Mouse (Mus musculus): ENCODE data around the gene Tet2. TPM values are rescaled to one million over a fixed set of nuclear protein-coding genes. Genes with fewer than 3 reads are reported as not detected.

Tet2 gene
- total and polyA plus RNA-seq, 3 experiments, result 8.6 to 17.9 (median 14.9) TPM

GRCm38 (mm10) chr3:133532252-133532651, 12.7 kb downstream of the Tet2 start:
- 85% methylated on average over 6 of the region's 6 CpGs for WGBS
- H3K4me3 ChIP-seq, result no peak overlapping the region
- H3K9ac ChIP-seq (ENCODE audit: low read depth, low read length), result no peak overlapping the region
- H3K27me3 ChIP-seq (ENCODE audit: control insufficient read depth, insufficient read depth, low read length), result no peaks in the 10 kb centered on the region
- peaks cover 8% of the 10 kb centered on the region for H3K4me1 ChIP-seq (ENCODE audit: control insufficient read depth, insufficient read depth, low read length)
- peaks cover 13% of the 10 kb centered on the region for H3K36me3 ChIP-seq (ENCODE audit: control insufficient read depth, insufficient read depth, low read length)
- H3K79me2 ChIP-seq (replicated peaks; ENCODE audit: control insufficient read depth, insufficient read depth, low read length), result no peaks in the 10 kb centered on the region; the same call in none of the 2 replicates
- TF ChIP-seq EP300 (IDR thresholded peaks at IDR 0.05; ENCODE audit: insufficient read depth, low read depth, low read length) (no peak), CTCF (IDR thresholded peaks at IDR 0.05) (no peak), POLR2A (IDR thresholded peaks at IDR 0.05; ENCODE audit: insufficient read depth, low read depth, low read length) (no peak)
- no peak overlapping the region for H3K27ac ChIP-seq
- intact Hi-C loops (cut with DNase I), result no loop called here
- no peak for DNase-seq

GRCm38 (mm10) chr3:133531101-133531500, 13.8 kb downstream of the Tet2 start:
- H3K36me3 ChIP-seq (ENCODE audit: control insufficient read depth, insufficient read depth, low read length), result peaks cover 13% of the 10 kb centered on the region
- WGBS, result 30% methylated on average over 2 of the region's 2 CpGs
- no peak overlapping the region for H3K27ac ChIP-seq
- no peak for DNase-seq
- H3K4me3 ChIP-seq, result no peak overlapping the region
- TF ChIP-seq EP300 (IDR thresholded peaks at IDR 0.05; ENCODE audit: insufficient read depth, low read depth, low read length), result no peak
- TF ChIP-seq CTCF (IDR thresholded peaks at IDR 0.05), result no peak
- TF ChIP-seq POLR2A (IDR thresholded peaks at IDR 0.05; ENCODE audit: insufficient read depth, low read depth, low read length), result no peak
- H3K79me2 ChIP-seq (replicated peaks; ENCODE audit: control insufficient read depth, insufficient read depth, low read length), result peaks cover 2% of the 10 kb centered on the region
- H3K27me3 ChIP-seq (ENCODE audit: control insufficient read depth, insufficient read depth, low read length), result no peaks in the 10 kb centered on the region
- intact Hi-C loops (cut with DNase I), result no loop called here
- no peak overlapping the region for H3K9ac ChIP-seq (ENCODE audit: low read depth, low read length)
- peaks cover 8% of the 10 kb centered on the region for H3K4me1 ChIP-seq (ENCODE audit: control insufficient read depth, insufficient read depth, low read length)

GRCm38 (mm10) chr3:133530664-133531063, 14.3 kb downstream of the Tet2 start:
- H3K79me2 ChIP-seq (replicated peaks; ENCODE audit: control insufficient read depth, insufficient read depth, low read length), result peaks cover 3% of the 10 kb centered on the region
- no peak for DNase-seq
- intact Hi-C loops (cut with DNase I), result no loop called here
- H3K27ac ChIP-seq, result no peak overlapping the region
- no peak overlapping the region for H3K9ac ChIP-seq (ENCODE audit: low read depth, low read length)
- WGBS, result 41% methylated on average over 3 of the region's 3 CpGs
- no peaks in the 10 kb centered on the region for H3K27me3 ChIP-seq (ENCODE audit: control insufficient read depth, insufficient read depth, low read length)
- H3K4me1 ChIP-seq (ENCODE audit: control insufficient read depth, insufficient read depth, low read length), result peaks cover 10% of the 10 kb centered on the region
- no peak for TF ChIP-seq CTCF (IDR thresholded peaks at IDR 0.05)
- no peak for TF ChIP-seq POLR2A (IDR thresholded peaks at IDR 0.05; ENCODE audit: insufficient read depth, low read depth, low read length)
- no peak for TF ChIP-seq EP300 (IDR thresholded peaks at IDR 0.05; ENCODE audit: insufficient read depth, low read depth, low read length)
- H3K4me3 ChIP-seq, result no peak overlapping the region
- peaks cover 17% of the 10 kb centered on the region for H3K36me3 ChIP-seq (ENCODE audit: control insufficient read depth, insufficient read depth, low read length)

- no peak overlapping the region for H3K4me3 ChIP-seq
- intact Hi-C loops (cut with DNase I), result no loop called here
Observed at GRCm38 (mm10) chr3:133526119-133526723, 18.7 kb downstream of the Tet2 start.

GRCm38 (mm10) chr3:133525578-133525977, 19.4 kb downstream of the Tet2 start:
- H3K4me1 ChIP-seq (ENCODE audit: control insufficient read depth, insufficient read depth, low read length), result peaks cover 10% of the 10 kb centered on the region
- peaks cover 8% of the 10 kb centered on the region for H3K36me3 ChIP-seq (ENCODE audit: control insufficient read depth, insufficient read depth, low read length)
- intact Hi-C loops (cut with DNase I), result no loop called here
- H3K4me3 ChIP-seq, result no peak overlapping the region
- H3K79me2 ChIP-seq (replicated peaks; ENCODE audit: control insufficient read depth, insufficient read depth, low read length), result peaks cover 3% of the 10 kb centered on the region; the same call in 1 of the 2 replicates
- TF ChIP-seq POLR2A (IDR thresholded peaks at IDR 0.05; ENCODE audit: insufficient read depth, low read depth, low read length), result no peak
- TF ChIP-seq EP300 (IDR thresholded peaks at IDR 0.05; ENCODE audit: insufficient read depth, low read depth, low read length), result no peak
- TF ChIP-seq CTCF (IDR thresholded peaks at IDR 0.05), result no peak
- H3K27ac ChIP-seq, result no peak overlapping the region
- WGBS, result 49% methylated on average over 1 of the region's 1 CpGs
- no peak for DNase-seq
- no peaks in the 10 kb centered on the region for H3K27me3 ChIP-seq (ENCODE audit: control insufficient read depth, insufficient read depth, low read length)
- no peak overlapping the region for H3K9ac ChIP-seq (ENCODE audit: low read depth, low read length)

More at GRCm38 (mm10) chr3:133526119-133526723, 18.7 kb downstream of the Tet2 start:
- peaks cover 9% of the 10 kb centered on the region for H3K36me3 ChIP-seq (ENCODE audit: control insufficient read depth, insufficient read depth, low read length)
- no peak overlapping the region for H3K27ac ChIP-seq
- peaks cover 3% of the 10 kb centered on the region; the same call in 1 of the 2 replicates for H3K79me2 ChIP-seq (replicated peaks; ENCODE audit: control insufficient read depth, insufficient read depth, low read length)
- no peak for DNase-seq
- no peak for TF ChIP-seq CTCF (IDR thresholded peaks at IDR 0.05)
- no peak for TF ChIP-seq EP300 (IDR thresholded peaks at IDR 0.05; ENCODE audit: insufficient read depth, low read depth, low read length)
- TF ChIP-seq POLR2A (IDR thresholded peaks at IDR 0.05; ENCODE audit: insufficient read depth, low read depth, low read length), result no peak
- no peak overlapping the region for H3K9ac ChIP-seq (ENCODE audit: low read depth, low read length)
- peaks cover 8% of the 10 kb centered on the region for H3K4me1 ChIP-seq (ENCODE audit: control insufficient read depth, insufficient read depth, low read length)
- no peaks in the 10 kb centered on the region for H3K27me3 ChIP-seq (ENCODE audit: control insufficient read depth, insufficient read depth, low read length)
- WGBS, result 43% methylated on average over 4 of the region's 4 CpGs

GRCm38 (mm10) chr3:133524341-133525050, 20.4 kb downstream of the Tet2 start:
- Histone ChIP-seq H3K27me3 (ENCODE audit: control insufficient read depth, insufficient read depth, low read length) (no peaks in the 10 kb centered on the region), H3K4me3 (no peak overlapping the region), H3K27ac (no peak overlapping the region; the same call in 1 of the 2 replicates), H3K4me1 (ENCODE audit: control insufficient read depth, insufficient read depth, low read length) (peaks cover 10% of the 10 kb centered on the region), H3K36me3 (ENCODE audit: control insufficient read depth, insufficient read depth, low read length) (peaks cover 8% of the 10 kb centered on the region), H3K79me2 (replicated peaks; ENCODE audit: control insufficient read depth, insufficient read depth, low read length) (peaks cover 3% of the 10 kb centered on the region; the same call in 1 of the 2 replicates), H3K9ac (ENCODE audit: low read depth, low read length) (no peak overlapping the region)
- intact Hi-C loops (cut with DNase I), result no loop called here
- TF ChIP-seq CTCF (IDR thresholded peaks at IDR 0.05), result no peak
- no peak for TF ChIP-seq EP300 (IDR thresholded peaks at IDR 0.05; ENCODE audit: insufficient read depth, low read depth, low read length)
- TF ChIP-seq POLR2A (IDR thresholded peaks at IDR 0.05; ENCODE audit: insufficient read depth, low read depth, low read length), result no peak
- 46% methylated on average over 4 of the region's 4 CpGs for WGBS
- no peak for DNase-seq

All from heart, adult 2 months (tissue).